Mouse (Mus musculus): ENCODE measurements around the gene Ccdc116. TPM values are rescaled to one million over a fixed set of nuclear protein-coding genes. Genes with fewer than 3 reads are reported as not detected.

Gene Ccdc116
- total and polyA plus RNA-seq, 3 experiments: 4.4 to 9.7 (median 8.9) TPM

- TF ChIP-seq MAFK (IDR thresholded peaks at IDR 0.05; ENCODE audit: insufficient replicate concordance, low read length) (no peak), CHD1 (IDR thresholded peaks at IDR 0.05; ENCODE audit: low read depth, low read length) (0 out of 2 replicates have a peak, but pooled peaks have one; percentile 33), MYC (IDR thresholded peaks at IDR 0.05; ENCODE audit: low read depth, low read length) (peak; percentile 27; the same call in 1 of the 2 replicates), SMC3 (IDR thresholded peaks at IDR 0.05; ENCODE audit: low read depth, low read length) (peak; percentile 40), POLR2AphosphoS2 (IDR thresholded peaks at IDR 0.05; ENCODE audit: low read depth, low read length) (no peak), PAX5 (IDR thresholded peaks at IDR 0.05; ENCODE audit: low read length) (no peak), MEF2A (IDR thresholded peaks at IDR 0.05; ENCODE audit: borderline replicate concordance, low read depth, low read length) (no peak), NELFE (IDR thresholded peaks at IDR 0.05; ENCODE audit: low read depth, low read length) (no peak), EP300 (IDR thresholded peaks at IDR 0.05; ENCODE audit: low read length) (no peak), USF2 (conservative IDR thresholded peaks at IDR 0.05; ENCODE audit: low read depth, low read length) (no peak), GABPA (IDR thresholded peaks at IDR 0.05; ENCODE audit: insufficient replicate concordance, low read depth, low read length) (no peak), CHD2 (IDR thresholded peaks at IDR 0.05; ENCODE audit: low read length) (no peak)
Observed at GRCm38 (mm10) chr16:17148084-17148483, 1.1 kb upstream of the Ccdc116 start (continued).

GRCm38 (mm10) chr16:17147391-17147929 is 431 bp upstream of the Ccdc116 start:
- Histone ChIP-seq H3K36me3 (replicated peaks in 1 of 2; ENCODE audit: control insufficient read depth in 1 of 2, insufficient read depth in 1 of 2, low read length in 1 of 2) (peaks cover 16 to 51% of the 10 kb centered on the region in 2 experiments), H3K4me2 (ENCODE audit: insufficient read depth, low read depth, poor library complexity, severe bottlenecking) (peak overlapping the region; percentile 91), H3K79me2 (replicated peaks; ENCODE audit: control insufficient read depth, extremely low read depth, insufficient read depth, poor library complexity, severe bottlenecking) (peaks cover 4% of the 10 kb centered on the region; the same call in 1 of the 2 replicates), H3K27me3 (replicated peaks) (no peaks in the 10 kb centered on the region), H3K4me1 (ENCODE audit: control insufficient read depth in 1 of 2, insufficient read depth in 2 of 2) (peaks cover 7 to 40% of the 10 kb centered on the region in 2 experiments), H3K9me3 (replicated peaks; ENCODE audit: low read length) (no peaks in the 10 kb centered on the region), H3K4me3 (replicated peaks in 1 of 3; ENCODE audit: low read depth in 2 of 3, low read length in 2 of 3, poor library complexity in 1 of 3) (peak overlapping the region; percentile 73 to 83 (median 80)), H3K9ac (ENCODE audit: insufficient read depth, low read depth) (peak overlapping the region; percentile 64), H3K27ac (ENCODE audit: insufficient read depth, low read depth) (peak overlapping the region; percentile 18)
- dilution Hi-C loops (cut with MboI; ENCODE audit: extremely low pct_ligation_motif_present, extremely low pct_unique_long_range_greater_than_20kb, low sequenced_read_pairs): no loop called here
- in situ Hi-C loops (cut with MboI; ENCODE audit: low pct_ligation_motif_present, low pct_unique_long_range_greater_than_20kb, low sequenced_read_pairs): no loop called here
- DNase-seq (ENCODE audit: extremely low read depth): peak; percentile 72
- TF ChIP-seq CHD2 (IDR thresholded peaks at IDR 0.05; ENCODE audit: low read length): peak; percentile 5
- 0 out of 2 replicates have a peak, but pooled peaks have one; percentile 11 for TF ChIP-seq MEF2A (IDR thresholded peaks at IDR 0.05; ENCODE audit: borderline replicate concordance, low read depth, low read length)
- TF ChIP-seq SMC3 (IDR thresholded peaks at IDR 0.05; ENCODE audit: low read depth, low read length): no peak
- no peak for TF ChIP-seq ZC3H11A (IDR thresholded peaks at IDR 0.05; ENCODE audit: low read depth, low read length)
- TF ChIP-seq NRF1 (IDR thresholded peaks at IDR 0.05; ENCODE audit: low read depth, low read length): peak; percentile 14; the same call in 1 of the 2 replicates
- TF ChIP-seq EP300 (IDR thresholded peaks at IDR 0.05; ENCODE audit: low read length): no peak
- TF ChIP-seq RAD21 (IDR thresholded peaks at IDR 0.05; ENCODE audit: low read depth, low read length): no peak
- TF ChIP-seq POLR2A (IDR thresholded peaks at IDR 0.05; ENCODE audit: low read depth, low read length): no peak; the same call in 1 of the 2 replicates
- TF ChIP-seq BHLHE40 (IDR thresholded peaks at IDR 0.05; ENCODE audit: low read depth, low read length): peak; percentile 100
- no peak for TF ChIP-seq JUN (IDR thresholded peaks at IDR 0.05; ENCODE audit: insufficient read depth, low read depth, low read length)
- TF ChIP-seq ZNF384 (IDR thresholded peaks at IDR 0.05; ENCODE audit: low read depth, low read length): no peak
- TF ChIP-seq TCF12 (IDR thresholded peaks at IDR 0.05; ENCODE audit: low read depth, low read length): no peak; the same call in 1 of the 2 replicates
- peak; percentile 99 for TF ChIP-seq MAX (IDR thresholded peaks at IDR 0.05; ENCODE audit: low read length)
- TF ChIP-seq MAFK (IDR thresholded peaks at IDR 0.05; ENCODE audit: insufficient replicate concordance, low read length): no peak
- no peak for TF ChIP-seq PAX5 (IDR thresholded peaks at IDR 0.05; ENCODE audit: low read length)
- no peak; the same call in none of the 2 replicates for TF ChIP-seq ETS1 (conservative IDR thresholded peaks at IDR 0.05; ENCODE audit: low read depth, low read length)
- TF ChIP-seq MAZ (IDR thresholded peaks at IDR 0.05; ENCODE audit: low read depth, low read length): peak; percentile 81
- peak; percentile 13; the same call in 1 of the 2 replicates for TF ChIP-seq USF1 (IDR thresholded peaks at IDR 0.05; ENCODE audit: low read depth, low read length)
- TF ChIP-seq ZMIZ1 (IDR thresholded peaks at IDR 0.05; ENCODE audit: low read depth, low read length): no peak
- no peak for TF ChIP-seq POLR2AphosphoS2 (IDR thresholded peaks at IDR 0.05; ENCODE audit: low read depth, low read length)
- 0 out of 2 replicates have a peak, but pooled peaks have one; percentile 51 for TF ChIP-seq TBP (conservative IDR thresholded peaks at IDR 0.05; ENCODE audit: low read depth, low read length)
- TF ChIP-seq ELF1 (IDR thresholded peaks at IDR 0.05; ENCODE audit: low read depth, low read length): peak; percentile 82
- peak; percentile 97 for TF ChIP-seq MXI1 (IDR thresholded peaks at IDR 0.05; ENCODE audit: low read depth, low read length)
- no peak for TF ChIP-seq RCOR1 (conservative IDR thresholded peaks at IDR 0.05; ENCODE audit: low read depth, low read length)
- no peak for TF ChIP-seq JUND (conservative IDR thresholded peaks at IDR 0.05; ENCODE audit: low read depth, low read length)
- 0 out of 4 replicates have a peak, but pooled peaks of 1 of the 2 experiments have one; percentile 7 for TF ChIP-seq CTCF (conservative IDR thresholded peaks at IDR 0.05 in 1 of 2, IDR thresholded peaks at IDR 0.05 in 1 of 2; ENCODE audit: low read depth in 2 of 2, low read length in 2 of 2)
- peak; percentile 50 for TF ChIP-seq IRF4 (IDR thresholded peaks at IDR 0.05; ENCODE audit: low read depth, low read length)
- no peak for TF ChIP-seq CHD1 (IDR thresholded peaks at IDR 0.05; ENCODE audit: low read depth, low read length)
- no peak; the same call in 1 of the 2 replicates for TF ChIP-seq UBTF (IDR thresholded peaks at IDR 0.05; ENCODE audit: low read depth, low read length)
- peak; percentile 99 for TF ChIP-seq MYC (IDR thresholded peaks at IDR 0.05; ENCODE audit: low read depth, low read length)
- no peak for TF ChIP-seq E2F4 (IDR thresholded peaks at IDR 0.05; ENCODE audit: insufficient replicate concordance, low read depth, low read length)
- no peak for TF ChIP-seq NELFE (IDR thresholded peaks at IDR 0.05; ENCODE audit: low read depth, low read length)
- no peak for TF ChIP-seq GABPA (IDR thresholded peaks at IDR 0.05; ENCODE audit: insufficient replicate concordance, low read depth, low read length)
- TF ChIP-seq USF2 (conservative IDR thresholded peaks at IDR 0.05; ENCODE audit: low read depth, low read length): no peak
